Mouse (Mus musculus): ENCODE data around the gene Tmeff1.
"Not testable (repeated sequence)": the region's sequence is repeated elsewhere in the genome, so short reads cannot be mapped to it uniquely, and the experiment has no call there.

Gene Tmeff1

GRCm38 (mm10) chr4:48678793-48679192 is 93.8 kb downstream of the Tmeff1 start:
- no peak for DNase-seq

- DNase-seq, result not testable (repeated sequence)
Measured at GRCm38 (mm10) chr4:48679728-48680127, 94.8 kb downstream of the Tmeff1 start.

- no peak for DNase-seq
Measured at GRCm38 (mm10) chr4:48680214-48680613, 95.2 kb downstream of the Tmeff1 start.

GRCm38 (mm10) chr4:48680648-48681343 is 95.8 kb downstream of the Tmeff1 start:
- DNase-seq, result peak in 1 of 2 experiments; percentile 57

- no peak for DNase-seq
Measured at GRCm38 (mm10) chr4:48683126-48683525, 98.2 kb downstream of the Tmeff1 start.

GRCm38 (mm10) chr4:48683633-48684209 is 98.7 kb downstream of the Tmeff1 start:
- DNase-seq, result not testable (repeated sequence)

- no peak for DNase-seq
Measured at GRCm38 (mm10) chr4:48684593-48685187, 99.7 kb downstream of the Tmeff1 start.

- DNase-seq, result no peak
Measured at GRCm38 (mm10) chr4:48688148-48688547, 103.2 kb downstream of the Tmeff1 start.

- DNase-seq, result peak in 1 of 2 experiments; percentile 31
Measured at GRCm38 (mm10) chr4:48690640-48691039, 105.7 kb downstream of the Tmeff1 start.

GRCm38 (mm10) chr4:48691793-48692437 is 106.9 kb downstream of the Tmeff1 start:
- DNase-seq, result peak; percentile 34 to 57

GRCm38 (mm10) chr4:48692736-48693292 is 107.8 kb downstream of the Tmeff1 start:
- DNase-seq, result no peak

GRCm38 (mm10) chr4:48696706-48697105 is 111.7 kb downstream of the Tmeff1 start:
- DNase-seq, result no peak

- no peak for DNase-seq
Measured at GRCm38 (mm10) chr4:48697302-48697701, 112.3 kb downstream of the Tmeff1 start.

Measured in lung, postnatal 4 days (tissue).